Comparison of ENCODE assay signal across 1 mouse cellular context in the genomic region with DNA sequence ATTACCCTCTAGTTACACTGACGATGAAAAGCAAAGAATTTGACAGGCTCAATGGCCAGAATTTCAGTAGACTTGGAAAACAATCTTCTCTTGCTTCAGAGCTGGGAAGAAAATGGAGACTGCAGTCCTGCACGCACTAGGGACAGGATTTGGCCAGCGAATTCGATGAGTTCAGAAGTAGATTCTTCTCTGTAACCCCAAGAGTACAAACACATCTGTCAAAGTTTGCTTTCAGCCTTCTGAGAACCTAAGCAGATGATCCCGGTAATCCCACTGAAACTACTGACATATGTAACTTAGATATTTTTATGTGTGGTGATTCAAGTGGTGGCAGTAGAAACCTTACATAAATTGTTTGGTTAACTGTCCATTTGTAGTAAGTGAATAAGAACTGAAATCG.
TF ChIP-seq lines count a peak whose summit lies in the region.

No protein-coding gene starts in this region.

TF ChIP-seq in myocyte, 11 proteins besides CTCF, POLR2A, EP300 and RAD21 (continued from another document):
- TF ChIP-seq TCF3 (IDR thresholded peaks at IDR 0.05; ENCODE audit: insufficient read length, low read depth) (no peak), CEBPB (IDR thresholded peaks at IDR 0.05; ENCODE audit: insufficient read depth, poor library complexity, severe bottlenecking) (no peak), POLR2AphosphoS2 (IDR thresholded peaks at IDR 0.05; ENCODE audit: insufficient read length, low read depth) (no peak)
